Mouse (Mus musculus) neural tube, embryonic 12.5 days (tissue): ENCODE measurements around the gene Rnf224. TPM values are rescaled to one million over a fixed set of nuclear protein-coding genes. Genes with fewer than 3 reads are reported as not detected.

Experiments used
- ATAC-seq: fragments of 200-750 bp; cut with Nextera tagmentation; 2 replicates; pipeline ENCODE4 v1.8.0; 2017; ENCODE audit warnings: low read depth, mild to moderate bottlenecking, moderate TSS enrichment, moderate library complexity; ENCODE audit not compliant: low FRiP score
- H3K27ac ChIP-seq: fragments of 300-500 bp; sonication (generic); 2 replicates; pipeline ENCODE4 v1.5.1; 2016
- H3K27me3 ChIP-seq: fragments of 300-500 bp; sonication (generic); replicated peaks from 2 replicates; pipeline ENCODE4 v1.6.1; 2016; ENCODE audit warnings: mild to moderate bottlenecking
- H3K36me3 ChIP-seq: fragments of 300-500 bp; sonication (generic); 2 replicates; pipeline ENCODE4 v1.6.1; 2016; ENCODE audit warnings: mild to moderate bottlenecking
- H3K4me1 ChIP-seq: fragments of 300-500 bp; sonication (generic); 2 replicates; pipeline ENCODE4 v1.6.1; 2016
- H3K4me2 ChIP-seq: fragments of 300-500 bp; sonication (generic); replicated peaks from 2 replicates; pipeline ENCODE4 v1.6.1; 2016; ENCODE audit warnings: mild to moderate bottlenecking
- H3K4me3 ChIP-seq: fragments of 300-500 bp; sonication (generic); 2 replicates; pipeline ENCODE4 v1.5.1; 2016
- H3K9ac ChIP-seq: fragments of 300-500 bp; sonication (generic); 2 replicates; pipeline ENCODE4 v1.6.1; 2016; ENCODE audit warnings: mild to moderate bottlenecking
- H3K9me3 ChIP-seq: fragments of 300-500 bp; sonication (generic); 2 replicates; pipeline ENCODE4 v1.6.1; 2016; ENCODE audit warnings: mild to moderate bottlenecking
- WGBS: fragments of 180-500 bp; shearing (Covaris S2); methylation state at CpG from one replicate; pipeline ENCODE4 v1.1.7; 2016; 5-methylcytosine and 5-hydroxymethylcytosine counted together
- polyA plus RNA-seq: library from polyadenylated mRNA; unstranded; fragments of >200 nt; fragmentation: Nextera tagmentation; extraction: Ambion mirVana; gene quantifications from 2 replicates; pipeline ENCODE4 v1.2.1, GENCODE M21; 2016

The Rnf224 gene
- polyA plus RNA-seq, 1 experiment from 2014 or later: not detected

DNA sequence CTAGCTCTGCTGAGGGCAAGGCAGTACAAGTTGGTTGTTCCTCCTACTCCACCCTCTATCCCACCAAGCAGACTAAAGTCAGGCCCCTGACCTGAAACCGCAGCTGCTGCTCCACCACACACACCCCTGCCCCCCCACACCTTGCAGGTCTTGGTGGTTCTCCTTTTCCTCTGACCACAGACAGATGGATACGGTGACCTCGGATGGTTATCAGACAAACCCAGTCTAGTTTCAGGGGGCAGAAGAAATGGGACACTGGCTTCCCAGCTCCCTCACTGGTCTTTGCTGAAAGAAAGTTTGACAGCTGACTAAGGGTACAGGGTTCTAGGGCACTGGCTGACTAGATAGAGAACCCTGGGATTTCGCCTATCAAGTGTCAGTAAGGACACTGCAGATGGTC is 3.2 kb downstream of the Rnf224 start:
- Histone ChIP-seq H3K4me3 (no peak overlapping the region), H3K9me3 (no peaks in the 10 kb centered on the region), H3K27ac (no peak overlapping the region), H3K4me1 (peaks cover 6% of the 10 kb centered on the region), H3K9ac (no peak overlapping the region), H3K36me3 (no peaks in the 10 kb centered on the region), H3K27me3 (peaks cover 9% of the 10 kb centered on the region; the same call in 1 of the 2 replicates), H3K4me2 (no peak overlapping the region)
- no peak for ATAC-seq
- 79% methylated on average over 4 of the region's 4 CpGs for WGBS

DNA sequence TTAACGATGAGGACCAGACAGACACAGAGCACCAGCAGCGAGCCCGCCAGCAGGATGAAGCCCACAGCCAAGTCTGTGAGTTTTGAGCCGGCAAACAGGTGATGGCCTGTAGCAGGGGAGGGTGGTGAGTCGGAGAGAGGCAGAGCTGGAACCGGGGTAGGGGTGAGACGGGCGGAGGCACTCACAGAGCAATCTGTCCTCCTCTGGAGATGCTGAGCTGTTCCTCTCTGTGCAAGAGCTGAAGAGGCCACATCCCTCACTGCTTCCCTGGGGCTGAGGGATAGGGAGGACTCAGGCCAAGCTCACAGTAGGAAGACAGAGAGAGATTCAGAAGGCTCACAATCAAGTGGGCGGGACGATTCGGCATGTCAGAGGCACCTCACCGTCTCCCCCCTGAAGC is 5.5 kb downstream of the Rnf224 start:
- no peaks in the 10 kb centered on the region for H3K9me3 ChIP-seq
- H3K36me3 ChIP-seq: no peaks in the 10 kb centered on the region
- H3K4me2 ChIP-seq: no peak overlapping the region
- peaks cover 6% of the 10 kb centered on the region for H3K4me1 ChIP-seq
- peaks cover 9% of the 10 kb centered on the region; the same call in 1 of the 2 replicates for H3K27me3 ChIP-seq
- no peak overlapping the region for H3K9ac ChIP-seq
- no peak overlapping the region for H3K4me3 ChIP-seq
- no peak overlapping the region for H3K27ac ChIP-seq
- ATAC-seq: no peak
- 59% methylated on average over 12 of the region's 12 CpGs for WGBS

- no peak for ATAC-seq
- Histone ChIP-seq H3K9me3 (no peaks in the 10 kb centered on the region), H3K4me3 (no peak overlapping the region), H3K4me1 (peaks cover 10% of the 10 kb centered on the region), H3K27me3 (peaks cover 9% of the 10 kb centered on the region; the same call in 1 of the 2 replicates), H3K36me3 (no peaks in the 10 kb centered on the region), H3K9ac (no peak overlapping the region), H3K4me2 (no peak overlapping the region), H3K27ac (no peak overlapping the region)
- WGBS: 83% methylated on average over 7 of the region's 7 CpGs
Observed at GRCm38 (mm10) chr2:25230581-25230980, 6.0 kb downstream of the Rnf224 start.

GRCm38 (mm10) chr2:25229582-25229981 is 7.0 kb downstream of the Rnf224 start:
- Histone ChIP-seq H3K27me3 (peaks cover 9% of the 10 kb centered on the region; the same call in 1 of the 2 replicates), H3K9ac (no peak overlapping the region), H3K36me3 (no peaks in the 10 kb centered on the region), H3K4me1 (peaks cover 14% of the 10 kb centered on the region), H3K4me3 (no peak overlapping the region), H3K9me3 (no peaks in the 10 kb centered on the region), H3K4me2 (no peak overlapping the region), H3K27ac (no peak overlapping the region)
- ATAC-seq: no peak
- WGBS: 84% methylated on average over 5 of the region's 5 CpGs

- H3K36me3 ChIP-seq: no peaks in the 10 kb centered on the region
- 70% methylated on average over 6 of the region's 6 CpGs for WGBS
- no peak overlapping the region for H3K4me3 ChIP-seq
- H3K9me3 ChIP-seq: no peaks in the 10 kb centered on the region
- H3K27me3 ChIP-seq: peaks cover 9% of the 10 kb centered on the region; the same call in 1 of the 2 replicates
- H3K4me1 ChIP-seq: peaks cover 14% of the 10 kb centered on the region
- H3K4me2 ChIP-seq: peak overlapping the region; percentile 38
- H3K9ac ChIP-seq: no peak overlapping the region
- ATAC-seq: no peak
- no peak overlapping the region for H3K27ac ChIP-seq
Observed at GRCm38 (mm10) chr2:25228995-25229530, 7.5 kb downstream of the Rnf224 start.

GRCm38 (mm10) chr2:25228431-25228889 is 8.1 kb downstream of the Rnf224 start:
- Histone ChIP-seq H3K4me2 (peak overlapping the region; percentile 38), H3K27ac (no peak overlapping the region), H3K4me1 (peaks cover 19% of the 10 kb centered on the region), H3K9me3 (no peaks in the 10 kb centered on the region), H3K27me3 (peaks cover 9% of the 10 kb centered on the region; the same call in 1 of the 2 replicates), H3K36me3 (no peaks in the 10 kb centered on the region), H3K4me3 (no peak overlapping the region), H3K9ac (no peak overlapping the region)
- 0% methylated on average over 7 of the region's 7 CpGs for WGBS
- ATAC-seq: no peak

DNA sequence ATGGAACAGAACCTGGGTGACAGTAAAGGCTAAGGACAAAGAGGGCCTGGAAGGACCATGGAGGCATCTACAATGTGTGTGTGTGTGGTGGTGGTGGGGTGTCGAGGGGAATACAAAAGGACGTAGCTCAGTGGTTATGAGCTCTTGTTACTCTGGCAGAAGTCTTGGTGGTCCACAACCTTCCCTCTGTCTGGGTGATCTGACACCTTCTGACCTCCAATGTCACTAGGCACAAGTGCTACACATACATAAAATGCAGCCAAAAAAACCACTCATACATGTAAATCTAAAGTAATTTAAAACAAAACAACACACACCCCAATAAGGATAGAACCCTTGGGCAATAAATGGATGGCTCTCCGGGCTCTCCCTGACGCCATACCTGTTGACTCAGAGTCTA is 9.2 kb downstream of the Rnf224 start:
- Histone ChIP-seq H3K9ac (no peak overlapping the region), H3K4me1 (peaks cover 23% of the 10 kb centered on the region), H3K4me3 (no peak overlapping the region), H3K36me3 (no peaks in the 10 kb centered on the region), H3K9me3 (no peaks in the 10 kb centered on the region), H3K4me2 (no peak overlapping the region), H3K27ac (no peak overlapping the region), H3K27me3 (peaks cover 9% of the 10 kb centered on the region; the same call in 1 of the 2 replicates)
- 91% methylated on average over 4 of the region's 4 CpGs for WGBS
- no peak for ATAC-seq

- Histone ChIP-seq H3K4me3 (no peak overlapping the region), H3K27me3 (peaks cover 7% of the 10 kb centered on the region; the same call in 1 of the 2 replicates), H3K4me2 (no peak overlapping the region), H3K27ac (no peak overlapping the region), H3K9me3 (no peaks in the 10 kb centered on the region), H3K4me1 (peaks cover 23% of the 10 kb centered on the region), H3K9ac (no peak overlapping the region), H3K36me3 (peaks cover 1% of the 10 kb centered on the region; the same call in 1 of the 2 replicates)
- no peak for ATAC-seq
- 82% methylated on average over 5 of the region's 5 CpGs for WGBS
Observed at GRCm38 (mm10) chr2:25226864-25227263, 9.7 kb downstream of the Rnf224 start.

DNA sequence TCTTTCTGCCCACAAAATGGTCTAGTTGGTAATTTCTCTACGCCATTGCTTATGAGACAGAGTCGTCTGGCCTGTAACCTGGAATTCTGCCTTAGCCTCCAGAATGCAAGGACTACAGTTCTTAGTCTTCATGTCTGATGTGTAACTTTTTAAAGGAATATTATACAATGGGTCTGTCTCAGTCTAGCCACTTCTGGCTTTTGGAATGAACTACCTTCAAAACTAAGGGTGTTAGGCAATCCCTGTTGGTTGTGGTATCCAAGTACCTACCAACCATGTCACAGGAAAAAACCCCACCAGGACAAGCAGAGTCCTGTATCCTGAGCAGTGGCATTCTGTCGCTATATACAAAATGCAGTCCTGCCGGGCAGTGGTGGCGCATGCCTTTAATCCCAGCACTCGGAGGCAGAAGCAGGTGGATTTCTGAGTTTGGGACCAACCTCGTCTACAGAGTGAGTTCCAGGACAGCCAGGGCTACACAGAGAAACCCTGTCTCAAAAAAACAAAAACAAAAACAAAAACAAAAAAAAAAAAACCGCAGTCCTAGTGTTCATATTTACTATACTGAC is 10.7 kb downstream of the Rnf224 start:
- Histone ChIP-seq H3K36me3 (peaks cover 5% of the 10 kb centered on the region; the same call in 1 of the 2 replicates), H3K27ac (0 out of 2 replicates have a peak overlapping the region, but pooled peaks have one; percentile 91), H3K4me3 (peak overlapping the region; percentile 48; the same call in 1 of the 2 replicates), H3K27me3 (no peaks in the 10 kb centered on the region), H3K4me2 (peak overlapping the region; percentile 57), H3K4me1 (peaks cover 23% of the 10 kb centered on the region), H3K9ac (no peak overlapping the region), H3K9me3 (no peaks in the 10 kb centered on the region)
- no peak for ATAC-seq
- WGBS: 80% methylated on average over 8 of the region's 8 CpGs

DNA sequence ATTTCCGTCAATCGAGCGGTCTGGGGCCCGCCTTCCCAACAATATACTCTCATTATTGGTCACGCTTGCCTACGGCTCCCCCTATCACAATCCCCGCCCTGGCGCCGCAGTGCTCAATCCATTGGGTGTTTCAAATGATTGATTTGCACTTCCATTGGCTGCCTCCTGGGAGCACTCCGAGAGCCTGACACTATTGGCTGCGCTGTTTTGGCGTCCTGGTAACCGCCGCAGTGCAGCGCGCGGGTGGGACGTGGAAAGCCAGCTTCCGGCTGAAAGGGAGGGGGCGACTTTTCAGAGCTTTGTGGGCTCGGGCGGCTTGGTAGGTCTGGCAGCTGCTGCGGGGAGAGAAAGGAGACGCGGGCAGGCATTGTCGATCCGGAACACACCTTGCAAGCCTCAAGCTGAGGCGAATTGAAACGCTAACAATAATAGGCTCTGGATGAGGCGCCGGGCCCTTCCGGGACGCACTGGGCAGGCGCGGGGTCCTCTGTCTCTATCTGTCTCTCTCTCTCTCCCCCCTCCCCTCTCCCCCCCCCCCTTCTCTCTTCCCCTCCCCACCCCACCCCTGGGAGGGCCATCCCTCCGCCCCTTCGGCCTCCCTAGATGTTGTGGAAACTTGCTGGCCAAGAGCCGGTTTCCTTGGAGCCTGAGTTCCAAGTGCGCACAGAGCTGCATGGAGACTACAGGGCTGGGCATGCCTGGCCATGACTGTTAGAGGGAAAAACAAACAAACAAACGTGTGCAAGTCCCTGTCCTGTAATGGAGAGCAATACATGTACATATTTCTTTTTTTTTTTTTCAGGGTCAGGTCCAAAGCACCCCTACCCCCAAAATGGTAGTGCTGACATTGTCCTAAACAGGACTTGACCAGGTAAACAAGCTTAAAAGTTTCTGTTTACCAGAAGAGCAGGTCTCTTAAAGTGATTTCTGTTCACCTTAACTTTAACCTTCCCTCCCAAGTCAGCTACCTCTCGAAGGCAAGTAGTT is 11.5 kb downstream of the Rnf224 start:
- Histone ChIP-seq H3K27me3 (no peaks in the 10 kb centered on the region), H3K4me1 (peaks cover 23% of the 10 kb centered on the region)
- peak; percentile 96 for ATAC-seq

DNA sequence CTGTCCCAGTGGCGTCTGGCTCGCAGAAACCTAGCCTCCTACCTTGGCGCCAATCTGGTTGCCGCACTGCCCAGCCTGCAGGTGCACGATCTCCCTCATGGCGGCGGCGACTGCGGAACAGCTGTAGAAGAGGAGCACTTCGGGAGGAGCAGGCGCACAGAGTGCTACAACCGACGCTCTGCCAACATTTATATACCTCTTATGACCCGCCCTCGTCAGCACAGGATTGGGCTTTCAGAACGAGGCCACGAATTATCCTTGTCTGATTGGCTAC is 12.2 kb downstream of the Rnf224 start, which contains the start of gene Tubb4b:
Gene Tubb4b (minus strand): TSS at position 211 of the 274 bp plus-strand sequence.
- ATAC-seq: no peak
- no peaks in the 10 kb centered on the region for H3K9me3 ChIP-seq
- H3K4me1 ChIP-seq: peaks cover 23% of the 10 kb centered on the region
- H3K36me3 ChIP-seq: peaks cover 5% of the 10 kb centered on the region; the same call in 1 of the 2 replicates
- peak within 1 kb of the TSS; percentile 91 for H3K27ac ChIP-seq
- H3K4me2 ChIP-seq: peak within 1 kb of the TSS; percentile 98
- under 1% methylated on average over 17 of the region's 17 CpGs for whole genome bisulfite sequencing
- peak within 1 kb of the TSS; percentile 79 for H3K9ac ChIP-seq
- H3K4me3 ChIP-seq: peak within 1 kb of the TSS; percentile 90
- no peaks in the 10 kb centered on the region for H3K27me3 ChIP-seq

More for the DNA sequence above, 11.5 kb downstream of the Rnf224 start:
- H3K27ac ChIP-seq: peak overlapping the region; percentile 91
- H3K4me3 ChIP-seq: peak overlapping the region; percentile 48
- H3K9me3 ChIP-seq: no peaks in the 10 kb centered on the region
- 2% methylated on average over 41 of the region's 41 CpGs for WGBS
- peak overlapping the region; percentile 60 for H3K9ac ChIP-seq
- peaks cover 5% of the 10 kb centered on the region; the same call in 1 of the 2 replicates for H3K36me3 ChIP-seq
- H3K4me2 ChIP-seq: peak overlapping the region; percentile 57
